In the genomic region with DNA sequence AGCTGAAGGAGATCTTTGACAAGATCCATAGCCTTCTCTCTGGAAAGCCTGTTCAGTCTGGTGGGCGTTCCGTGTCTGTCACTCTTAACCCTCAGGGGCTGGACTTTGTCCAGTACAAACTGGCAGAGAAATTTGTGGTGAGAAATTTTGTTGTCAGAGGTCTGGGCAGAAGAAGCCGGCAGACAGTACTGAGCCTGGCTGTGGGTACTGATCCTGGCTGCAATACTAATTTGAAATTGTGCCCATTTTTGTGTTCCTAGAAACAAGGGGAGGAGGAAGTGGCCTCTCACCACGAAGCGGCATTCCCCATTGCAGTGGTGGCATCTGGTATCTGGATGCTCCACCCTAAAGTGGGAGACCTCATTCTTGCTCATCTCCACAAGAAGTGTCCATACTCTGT, we compare ENCODE assay signal across 18 mouse cellular contexts.
"Had no signal": no experiment of that assay in that cellular context is flagged by ENCODE, and none has a peak within 500 bp of the region (broad histone marks: within the 10 kb centered on the region; RNA-seq: fewer than 3 reads in every experiment).

No protein-coding gene starts in this region.

- H3K4me1 ChIP-seq: midbrain, embryonic 10.5 days; midbrain, embryonic 12.5 days; neural tube, embryonic 13.5 days; neural tube, embryonic 15.5 days had no signal

- H3K9ac ChIP-seq: lung, embryonic 14.5 days; midbrain, embryonic 12.5 days; neural tube, embryonic 13.5 days; neural tube, embryonic 15.5 days had no signal

- H3K27ac ChIP-seq: midbrain, embryonic 10.5 days; midbrain, embryonic 12.5 days; neural tube, embryonic 13.5 days; neural tube, embryonic 15.5 days had no signal

- H3K4me3 ChIP-seq: midbrain, embryonic 10.5 days; midbrain, embryonic 12.5 days; myocyte; neural tube, embryonic 13.5 days; neural tube, embryonic 15.5 days had no signal

- H3K27me3 ChIP-seq: midbrain, embryonic 12.5 days; neural tube, embryonic 13.5 days; neural tube, embryonic 15.5 days had no signal

- ATAC-seq: midbrain, embryonic 16.5 days had no signal

- H3K4me2 ChIP-seq: lung, embryonic 14.5 days; midbrain, embryonic 12.5 days; neural tube, embryonic 13.5 days; neural tube, embryonic 15.5 days had no signal

- H3K9me3 ChIP-seq: midbrain, embryonic 10.5 days; midbrain, embryonic 12.5 days; neural tube, embryonic 13.5 days; neural tube, embryonic 15.5 days had no signal

- DNase-seq: lung, embryonic 14.5 days; lung, postnatal 10 days; lung, postnatal 4 days; midbrain, embryonic 14.5 days; retina, postnatal 1 day; right cerebral cortex, adult 18-20 months; right cerebral cortex, postnatal 25 days; right cerebral cortex, postnatal 4 days; spleen, adult 18-20 months; thymus, adult 18-20 months; thymus, postnatal 14 days; thymus, postnatal 36 days had no signal
